Mouse (Mus musculus) hindbrain, embryonic 14.5 days (tissue): ENCODE measurements around the gene Zbtb11. TPM values are rescaled to one million over a fixed set of nuclear protein-coding genes. Genes with fewer than 3 reads are reported as not detected.
A peak's percentile ranks its signal among the peaks of the same experiment; 100 is the strongest.
"Not testable (repeated sequence)": the region's sequence is repeated elsewhere in the genome, so short reads cannot be mapped to it uniquely, and the experiment has no call there.

Source experiments
- ATAC-seq: fragments of 200-750 bp; cut with Nextera tagmentation; 2 replicates; pipeline ENCODE4 v1.8.0; 2017; ENCODE audit warnings: moderate number of reproducible peaks, mild to moderate bottlenecking, moderate TSS enrichment, moderate library complexity; ENCODE audit not compliant: low FRiP score
- DNase-seq: peaks from one replicate; pipeline ENCODE4 v3.0.0-alpha.2; 2015; ENCODE audit warnings: low spot score
- H3K27ac ChIP-seq: fragments of 300-500 bp; sonication (generic); 2 replicates; pipeline ENCODE4 v1.5.1; 2014; ENCODE audit warnings: mild to moderate bottlenecking, moderate library complexity
- H3K27me3 ChIP-seq: fragments of 300-500 bp; sonication (generic); 2 replicates; pipeline ENCODE4 v1.6.1; 2014; ENCODE audit warnings: mild to moderate bottlenecking, low read length, mixed read lengths; ENCODE audit not compliant: control insufficient read depth, insufficient read depth
- H3K36me3 ChIP-seq: fragments of 300-500 bp; sonication (generic); replicated peaks from 2 replicates; pipeline ENCODE4 v1.6.1; 2014; ENCODE audit not compliant: control insufficient read depth, insufficient read depth
- H3K4me1 ChIP-seq: fragments of 300-500 bp; sonication (generic); replicated peaks from 2 replicates; pipeline ENCODE4 v1.6.1; 2014; ENCODE audit warnings: antibody characterized with exemption, low read length, mixed read lengths; ENCODE audit not compliant: control insufficient read depth, insufficient read depth
- H3K4me2 ChIP-seq: fragments of 300-500 bp; sonication (generic); replicated peaks from 2 replicates; pipeline ENCODE4 v1.6.1; 2014; ENCODE audit warnings: mild to moderate bottlenecking, moderate library complexity
- H3K4me3 ChIP-seq: fragments of 300-500 bp; sonication (generic); replicated peaks from 2 replicates; pipeline ENCODE4 v1.5.1; 2014; ENCODE audit warnings: mild to moderate bottlenecking, low read length
- H3K9ac ChIP-seq: fragments of 300-500 bp; sonication (generic); 2 replicates; pipeline ENCODE4 v1.6.1; 2014
- H3K9me3 ChIP-seq: fragments of 300-500 bp; sonication (generic); 2 replicates; pipeline ENCODE4 v1.6.1; 2016; ENCODE audit warnings: low read length; ENCODE audit not compliant: control insufficient read depth
- WGBS: fragments of 180-500 bp; shearing (Covaris S2); extraction: QIAGEN DNeasy Blood & Tissue Kit; methylation state at CpG from one replicate; pipeline ENCODE4 v1.1.7; 2014; 5-methylcytosine and 5-hydroxymethylcytosine counted together
- polyA plus RNA-seq: library from polyadenylated mRNA; unstranded; fragments of >200 nt; fragmentation: Nextera tagmentation; extraction: Ambion mirVana; gene quantifications from 2 replicates; pipeline ENCODE4 v1.2.1, GENCODE M21; 2014

The Zbtb11 gene
- polyA plus RNA-seq, 1 experiment from 2014 or later: 24.8 TPM

GRCm38 (mm10) chr16:55948963-55949362 is 24.7 kb upstream of the Zbtb11 start:
- Histone ChIP-seq H3K27me3 (no peaks in the 10 kb centered on the region), H3K4me1 (no peaks in the 10 kb centered on the region), H3K9me3 (no peaks in the 10 kb centered on the region), H3K36me3 (no peaks in the 10 kb centered on the region), H3K4me3 (no peak overlapping the region), H3K4me2 (no peak overlapping the region), H3K27ac (no peak overlapping the region), H3K9ac (no peak overlapping the region)
- DNase-seq: no peak
- 77% methylated on average over 7 of the region's 7 CpGs for WGBS
- ATAC-seq: no peak

GRCm38 (mm10) chr16:55950462-55950861 is 23.2 kb upstream of the Zbtb11 start:
- H3K9ac ChIP-seq: no peak overlapping the region
- no peaks in the 10 kb centered on the region for H3K36me3 ChIP-seq
- H3K27ac ChIP-seq: no peak overlapping the region
- H3K4me2 ChIP-seq: no peak overlapping the region
- DNase-seq (no peak), ATAC-seq (no peak)
- no peaks in the 10 kb centered on the region for H3K4me1 ChIP-seq
- H3K9me3 ChIP-seq: no peaks in the 10 kb centered on the region
- WGBS: 74% methylated on average over 3 of the region's 3 CpGs
- no peaks in the 10 kb centered on the region for H3K27me3 ChIP-seq
- no peak overlapping the region for H3K4me3 ChIP-seq

GRCm38 (mm10) chr16:55950946-55951678 is 22.6 kb upstream of the Zbtb11 start:
- no peaks in the 10 kb centered on the region for H3K27me3 ChIP-seq
- no peak overlapping the region for H3K4me3 ChIP-seq
- H3K27ac ChIP-seq: no peak overlapping the region
- no peaks in the 10 kb centered on the region for H3K36me3 ChIP-seq
- no peak overlapping the region for H3K9ac ChIP-seq
- no peaks in the 10 kb centered on the region for H3K9me3 ChIP-seq
- ATAC-seq: peak; percentile 46; the same call in 1 of the 2 replicates
- no peaks in the 10 kb centered on the region for H3K4me1 ChIP-seq
- 41% methylated on average over 19 of the region's 19 CpGs for WGBS
- H3K4me2 ChIP-seq: no peak overlapping the region
- peak; percentile 91 for DNase-seq

GRCm38 (mm10) chr16:55951679-55952327 is 21.9 kb upstream of the Zbtb11 start:
- WGBS: 86% methylated on average over 7 of the region's 7 CpGs
- Histone ChIP-seq H3K9ac (no peak overlapping the region), H3K27ac (no peak overlapping the region), H3K27me3 (no peaks in the 10 kb centered on the region), H3K36me3 (no peaks in the 10 kb centered on the region), H3K9me3 (no peaks in the 10 kb centered on the region), H3K4me2 (no peak overlapping the region), H3K4me1 (no peaks in the 10 kb centered on the region), H3K4me3 (no peak overlapping the region)
- no peak for ATAC-seq
- no peak for DNase-seq

- DNase-seq: no peak
- Histone ChIP-seq H3K27me3 (no peaks in the 10 kb centered on the region), H3K4me1 (no peaks in the 10 kb centered on the region), H3K9me3 (no peaks in the 10 kb centered on the region), H3K27ac (no peak overlapping the region), H3K9ac (no peak overlapping the region), H3K36me3 (no peaks in the 10 kb centered on the region), H3K4me3 (no peak overlapping the region), H3K4me2 (no peak overlapping the region)
- ATAC-seq: no peak
Observed at GRCm38 (mm10) chr16:55952771-55953170, 20.9 kb upstream of the Zbtb11 start.

GRCm38 (mm10) chr16:55954196-55954595 is 19.5 kb upstream of the Zbtb11 start:
- H3K4me1 ChIP-seq, H3K4me2 ChIP-seq, H3K36me3 ChIP-seq, ATAC-seq, DNase-seq, H3K9me3 ChIP-seq, H3K4me3 ChIP-seq, H3K27ac ChIP-seq, H3K27me3 ChIP-seq, H3K9ac ChIP-seq: not testable (repeated sequence)
- 92% methylated on average over 9 of the region's 9 CpGs for WGBS

- H3K9me3 ChIP-seq, H3K27ac ChIP-seq, H3K36me3 ChIP-seq, ATAC-seq, H3K4me1 ChIP-seq, H3K9ac ChIP-seq, H3K27me3 ChIP-seq, H3K4me2 ChIP-seq, H3K4me3 ChIP-seq, DNase-seq: not testable (repeated sequence)
- WGBS: 93% methylated on average over 6 of the region's 11 CpGs
Observed at GRCm38 (mm10) chr16:55963068-55963467, 10.6 kb upstream of the Zbtb11 start.

- H3K4me1 ChIP-seq: peaks cover 9% of the 10 kb centered on the region
- H3K27me3 ChIP-seq: no peaks in the 10 kb centered on the region
- H3K36me3 ChIP-seq: peaks cover 12% of the 10 kb centered on the region
- H3K9ac ChIP-seq: no peak overlapping the region
- H3K9me3 ChIP-seq: no peaks in the 10 kb centered on the region
- H3K4me3 ChIP-seq: no peak overlapping the region
- no peak overlapping the region for H3K4me2 ChIP-seq
- DNase-seq (peak; percentile 58), ATAC-seq (no peak)
- no peak overlapping the region for H3K27ac ChIP-seq
- WGBS: 70% methylated on average over 4 of the region's 4 CpGs
Observed at GRCm38 (mm10) chr16:55964126-55964949, 9.3 kb upstream of the Zbtb11 start.

DNA sequence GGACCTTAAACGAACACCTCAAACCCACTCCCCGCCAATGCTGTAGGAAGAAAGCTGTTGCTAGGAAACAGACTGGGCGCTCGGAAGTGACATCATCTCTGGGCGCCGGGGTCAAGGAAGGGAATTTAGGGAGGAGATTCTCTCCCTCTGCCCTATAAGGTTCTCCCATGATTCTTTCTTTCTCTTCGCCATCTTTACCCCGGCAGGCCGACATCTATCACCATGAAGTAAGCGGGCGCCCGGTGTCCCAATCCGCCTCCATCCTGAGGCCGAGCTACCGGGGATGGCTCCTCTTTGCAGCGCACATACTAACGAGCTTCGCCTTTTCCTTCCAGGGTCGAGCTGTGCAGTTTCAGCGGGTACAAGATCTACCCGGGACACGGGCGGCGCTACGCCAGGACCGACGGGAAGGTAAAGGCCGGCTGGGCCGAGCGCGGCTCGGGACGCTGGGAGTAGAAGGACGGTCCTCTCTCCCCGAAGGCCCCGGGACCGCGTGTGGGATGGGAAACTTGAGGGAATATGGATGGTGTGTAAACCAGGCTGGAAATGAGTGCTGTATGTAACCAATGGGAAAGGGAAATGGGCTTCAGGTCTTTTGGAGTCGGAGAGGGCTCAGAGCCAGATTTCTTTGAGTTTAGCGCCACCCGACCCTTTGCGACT is 7.3 kb upstream of the Zbtb11 start, which contains the start of gene Rpl24:
Gene Rpl24, plus strand, starts transcription at position 64 of the 660 bp plus-strand sequence.
- Histone ChIP-seq H3K4me3 (peak within 1 kb of the TSS; percentile 70), H3K9ac (peak within 1 kb of the TSS; percentile 88), H3K36me3 (peaks cover 32% of the 10 kb centered on the region), H3K27me3 (no peaks in the 10 kb centered on the region), H3K4me2 (peak within 1 kb of the TSS; percentile 82), H3K9me3 (no peaks in the 10 kb centered on the region), H3K27ac (peak within 1 kb of the TSS; percentile 88), H3K4me1 (peaks cover 9% of the 10 kb centered on the region)
- peak; percentile 94 for ATAC-seq
- 2% methylated on average over 42 of the region's 42 CpGs for WGBS
- peak; percentile 99 for DNase-seq
